Mouse (Mus musculus): ENCODE results near the gene Olfr1030. TPM values are rescaled to one million over a fixed set of nuclear protein-coding genes. Genes with fewer than 3 reads are reported as not detected.
"Not testable (repeated sequence)": the region's sequence is repeated elsewhere in the genome, so short reads cannot be mapped to it uniquely, and the experiment has no call there.

The Olfr1030 gene
- total RNA-seq (2014; fragmentation: Nextera tagmentation) (not detected in 2 replicates), total RNA-seq (2017) (not detected in 2 replicates)

- ATAC-seq (replicated peaks; ENCODE audit: low FRiP score, low TSS enrichment, poor library complexity, severe bottlenecking) = no peak
Observed at GRCm38 (mm10) chr2:85978976-85979375, at the start of gene Olfr1030. Olfr1030 (plus strand) TSS chr2:85979276.

- no peak for ATAC-seq (replicated peaks; ENCODE audit: low FRiP score, low TSS enrichment, poor library complexity, severe bottlenecking)
Observed at GRCm38 (mm10) chr2:85950137-85950536, 28.9 kb upstream of the Olfr1030 start, which contains the start of gene Olfr1028. Olfr1028 (plus strand) TSS chr2:85950437.

- ATAC-seq (replicated peaks; ENCODE audit: low FRiP score, low TSS enrichment, poor library complexity, severe bottlenecking) = no peak
Observed at GRCm38 (mm10) chr2:85973595-85973994, 5.5 kb upstream of the Olfr1030 start, which contains the start of gene Olfr1029. Olfr1029 (plus strand) TSS chr2:85973895.

GRCm38 (mm10) chr2:85990004-85990403 is 10.9 kb downstream of the Olfr1030 start, which contains the start of gene Olfr1031:
Olfr1031 (plus strand) TSS chr2:85990304.
- no peak for ATAC-seq (replicated peaks; ENCODE audit: low FRiP score, low TSS enrichment, poor library complexity, severe bottlenecking)

GRCm38 (mm10) chr2:86005240-86005639 is 26.2 kb downstream of the Olfr1030 start, which contains the start of gene Olfr1032:
Olfr1032 (plus strand) TSS chr2:86005540.
- no peak for ATAC-seq (replicated peaks; ENCODE audit: low FRiP score, low TSS enrichment, poor library complexity, severe bottlenecking)

GRCm38 (mm10) chr2:86020406-86020805 is 41.3 kb downstream of the Olfr1030 start, which contains the start of gene Olfr1033:
Olfr1033 (plus strand) TSS chr2:86020633.
- ATAC-seq (replicated peaks; ENCODE audit: low FRiP score, low TSS enrichment, poor library complexity, severe bottlenecking) = not testable (repeated sequence)

DNA sequence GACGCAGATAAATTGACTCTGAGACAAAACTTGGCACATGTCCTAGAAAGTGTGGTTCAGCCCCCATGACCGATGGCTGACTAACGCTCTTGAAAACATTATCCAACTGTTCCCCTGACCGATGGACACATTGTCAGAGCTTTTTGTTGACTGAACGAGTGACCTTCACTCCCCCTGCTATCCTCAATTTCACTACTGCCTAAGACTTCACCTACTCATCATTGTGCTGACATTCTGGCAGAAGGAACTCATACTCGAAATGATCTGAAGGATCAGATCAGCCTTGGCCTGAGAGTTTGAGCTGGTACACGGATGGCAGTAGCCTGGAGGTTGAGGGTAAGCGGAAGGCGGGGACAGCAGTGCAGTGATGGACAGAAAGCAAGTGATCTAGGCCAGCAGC is 42.4 kb downstream of the Olfr1030 start:
- ATAC-seq (replicated peaks; ENCODE audit: low FRiP score, low TSS enrichment, poor library complexity, severe bottlenecking) = not testable (repeated sequence)

Other genes starting within 250 kb of the Olfr1030 start
- gene Olfr1012, start 216.5 kb upstream of the Olfr1030 start, total RNA-seq (2014; fragmentation: Nextera tagmentation) = not detected in 2 replicates
- gene Olfr1012, start 216.5 kb upstream of the Olfr1030 start, total RNA-seq (2017) = not detected in 2 replicates
- gene Olfr1013, start 212.2 kb upstream of the Olfr1030 start, total RNA-seq (2014; fragmentation: Nextera tagmentation) = not detected in 2 replicates
- not detected in 2 replicates for gene Olfr1013, start 212.2 kb upstream of the Olfr1030 start, total RNA-seq (2017)
- not detected in 2 replicates for gene Olfr1014, start 206.6 kb upstream of the Olfr1030 start, total RNA-seq (2014; fragmentation: Nextera tagmentation)
- not detected in 2 replicates for gene Olfr1014, start 206.6 kb upstream of the Olfr1030 start, total RNA-seq (2017)
- not detected in 2 replicates for gene Olfr1015, start 197.3 kb upstream of the Olfr1030 start, total RNA-seq (2014; fragmentation: Nextera tagmentation)
- not detected in 2 replicates for gene Olfr1015, start 197.3 kb upstream of the Olfr1030 start, total RNA-seq (2017)
- not detected in 2 replicates for gene Olfr1016, start 176.7 kb upstream of the Olfr1030 start, total RNA-seq (2014; fragmentation: Nextera tagmentation)
- gene Olfr1016, start 176.7 kb upstream of the Olfr1030 start, total RNA-seq (2017) = not detected in 2 replicates
- gene Olfr1018, start 160.8 kb upstream of the Olfr1030 start, total RNA-seq (2014; fragmentation: Nextera tagmentation) = not detected in 2 replicates
- gene Olfr1018, start 160.8 kb upstream of the Olfr1030 start, total RNA-seq (2017) = not detected in 2 replicates
- gene Olfr1019, start 133.8 kb upstream of the Olfr1030 start, total RNA-seq (2014; fragmentation: Nextera tagmentation) = not detected in 2 replicates
- gene Olfr1019, start 133.8 kb upstream of the Olfr1030 start, total RNA-seq (2017) = not detected in 2 replicates
- gene Olfr1020, start 132.2 kb upstream of the Olfr1030 start, total RNA-seq (2014; fragmentation: Nextera tagmentation) = not detected in 2 replicates
- gene Olfr1020, start 132.2 kb upstream of the Olfr1030 start, total RNA-seq (2017) = not detected in 2 replicates
- gene Olfr1022, start 110.7 kb upstream of the Olfr1030 start, total RNA-seq (2014; fragmentation: Nextera tagmentation) = not detected in 2 replicates
- not detected in 2 replicates for gene Olfr1022, start 110.7 kb upstream of the Olfr1030 start, total RNA-seq (2017)
- gene Olfr1023, start 93.6 kb upstream of the Olfr1030 start, total RNA-seq (2014; fragmentation: Nextera tagmentation) = not detected in 2 replicates
- not detected in 2 replicates for gene Olfr1023, start 93.6 kb upstream of the Olfr1030 start, total RNA-seq (2017)
- gene Olfr1024, start 74.2 kb upstream of the Olfr1030 start, total RNA-seq (2014; fragmentation: Nextera tagmentation) = not detected in 2 replicates
- gene Olfr1024, start 74.2 kb upstream of the Olfr1030 start, total RNA-seq (2017) = not detected in 2 replicates
- not detected in 2 replicates for gene Olfr1025-ps1, start 64.1 kb upstream of the Olfr1030 start, total RNA-seq (2014; fragmentation: Nextera tagmentation)
- gene Olfr1025-ps1, start 64.1 kb upstream of the Olfr1030 start, total RNA-seq (2017) = not detected in 2 replicates
- not detected in 2 replicates for gene Olfr1026, start 57.7 kb upstream of the Olfr1030 start, total RNA-seq (2014; fragmentation: Nextera tagmentation)
- not detected in 2 replicates for gene Olfr1026, start 57.7 kb upstream of the Olfr1030 start, total RNA-seq (2017)
- gene Olfr1028, start 28.8 kb upstream of the Olfr1030 start, total RNA-seq (2014; fragmentation: Nextera tagmentation) = not detected in 2 replicates
- gene Olfr1028, start 28.8 kb upstream of the Olfr1030 start, total RNA-seq (2017) = not detected in 2 replicates
- gene Olfr1029, start 5.4 kb upstream of the Olfr1030 start, total RNA-seq (2014; fragmentation: Nextera tagmentation) = not detected in 2 replicates
- not detected in 2 replicates for gene Olfr1029, start 5.4 kb upstream of the Olfr1030 start, total RNA-seq (2017)
- gene Olfr1031, start 11.0 kb downstream of the Olfr1030 start, total RNA-seq (2014; fragmentation: Nextera tagmentation) = not detected in 2 replicates
- gene Olfr1031, start 11.0 kb downstream of the Olfr1030 start, total RNA-seq (2017) = not detected in 2 replicates
- gene Olfr1032, start 26.3 kb downstream of the Olfr1030 start, total RNA-seq (2014; fragmentation: Nextera tagmentation) = not detected in 2 replicates
- gene Olfr1032, start 26.3 kb downstream of the Olfr1030 start, total RNA-seq (2017) = not detected in 2 replicates
- 0.09 TPM in 1 of 2 replicates, not detected in the other for gene Olfr1033, start 41.4 kb downstream of the Olfr1030 start, total RNA-seq (2014; fragmentation: Nextera tagmentation)
- gene Olfr1033, start 41.4 kb downstream of the Olfr1030 start, total RNA-seq (2017) = not detected in 2 replicates
- not detected in 2 replicates for gene Olfr1034, start 66.6 kb downstream of the Olfr1030 start, total RNA-seq (2014; fragmentation: Nextera tagmentation)
- not detected in 2 replicates for gene Olfr1034, start 66.6 kb downstream of the Olfr1030 start, total RNA-seq (2017)
- gene Olfr1036, start 94.7 kb downstream of the Olfr1030 start, total RNA-seq (2014; fragmentation: Nextera tagmentation) = not detected in 2 replicates
- gene Olfr1036, start 94.7 kb downstream of the Olfr1030 start, total RNA-seq (2017) = not detected in 2 replicates
- gene Olfr1037, start 108.1 kb downstream of the Olfr1030 start, total RNA-seq (2014; fragmentation: Nextera tagmentation) = not detected in 2 replicates
- gene Olfr1037, start 108.1 kb downstream of the Olfr1030 start, total RNA-seq (2017) = not detected in 2 replicates
- gene Olfr1039, start 156.7 kb downstream of the Olfr1030 start, total RNA-seq (2014; fragmentation: Nextera tagmentation) = not detected in 2 replicates
- gene Olfr1039, start 156.7 kb downstream of the Olfr1030 start, total RNA-seq (2017) = not detected in 2 replicates
- not detected in 2 replicates for gene Olfr1040, start 167.5 kb downstream of the Olfr1030 start, total RNA-seq (2014; fragmentation: Nextera tagmentation)
- gene Olfr1040, start 167.5 kb downstream of the Olfr1030 start, total RNA-seq (2017) = not detected in 2 replicates
- gene Olfr1042, start 182.6 kb downstream of the Olfr1030 start, total RNA-seq (2014; fragmentation: Nextera tagmentation) = not detected in 2 replicates
- not detected in 2 replicates for gene Olfr1042, start 182.6 kb downstream of the Olfr1030 start, total RNA-seq (2017)
- gene Olfr1043, start 188.2 kb downstream of the Olfr1030 start, total RNA-seq (2014; fragmentation: Nextera tagmentation) = not detected in 2 replicates
- not detected in 2 replicates for gene Olfr1043, start 188.2 kb downstream of the Olfr1030 start, total RNA-seq (2017)
- not detected in 2 replicates for gene Olfr1044, start 198.5 kb downstream of the Olfr1030 start, total RNA-seq (2014; fragmentation: Nextera tagmentation)
- not detected in 2 replicates for gene Olfr1044, start 198.5 kb downstream of the Olfr1030 start, total RNA-seq (2017)
- gene Olfr52, start 206.4 kb downstream of the Olfr1030 start, total RNA-seq (2014; fragmentation: Nextera tagmentation) = not detected in 2 replicates
- gene Olfr52, start 206.4 kb downstream of the Olfr1030 start, total RNA-seq (2017) = not detected in 2 replicates
- not detected in 2 replicates for gene Olfr1045, start 223.7 kb downstream of the Olfr1030 start, total RNA-seq (2014; fragmentation: Nextera tagmentation)
- gene Olfr1045, start 223.7 kb downstream of the Olfr1030 start, total RNA-seq (2017) = not detected in 2 replicates
- gene Olfr1046, start 240.0 kb downstream of the Olfr1030 start, total RNA-seq (2014; fragmentation: Nextera tagmentation) = not detected in 2 replicates
- not detected in 2 replicates for gene Olfr1046, start 240.0 kb downstream of the Olfr1030 start, total RNA-seq (2017)